Mouse (Mus musculus): ENCODE data around the gene Tceanc2. TPM values are rescaled to one million over a fixed set of nuclear protein-coding genes. Genes with fewer than 3 reads are reported as not detected.

Tceanc2 gene
- polyA plus RNA-seq, 1 experiment from 2014 or later, result 20.1 TPM

GRCm38 (mm10) chr4:107178182-107178829 is 610 bp downstream of the Tceanc2 start, which contains the start of gene Tmem59:
Gene Tmem59, plus strand, starts transcription at chr4:107178399.
- Histone ChIP-seq H3K4me1 (replicated peaks) (peaks cover 30% of the 10 kb centered on the region), H3K36me3 (peaks cover 16% of the 10 kb centered on the region; the same call in 1 of the 2 replicates), H3K9me3 (replicated peaks) (no peaks in the 10 kb centered on the region), H3K9ac (peak within 1 kb of the TSS; percentile 69), H3K27ac (peak within 1 kb of the TSS; percentile 97), H3K4me3 (peak within 1 kb of the TSS; percentile 90), H3K4me2 (peak within 1 kb of the TSS; percentile 75), H3K27me3 (no peaks in the 10 kb centered on the region)
- WGBS, result under 1% methylated on average over 49 of the region's 49 CpGs
- ATAC-seq (replicated peaks; ENCODE audit: insufficient number of reproducible peaks, insufficient read depth, low FRiP score, low read depth), result peak; percentile 93

GRCm38 (mm10) chr4:107177506-107177905 is 1.4 kb downstream of the Tceanc2 start:
- Histone ChIP-seq H3K4me2 (peak overlapping the region; percentile 75), H3K9me3 (replicated peaks) (no peaks in the 10 kb centered on the region), H3K4me3 (peak overlapping the region; percentile 90), H3K4me1 (replicated peaks) (peaks cover 25% of the 10 kb centered on the region), H3K9ac (peak overlapping the region; percentile 69), H3K27me3 (no peaks in the 10 kb centered on the region), H3K36me3 (peaks cover 24% of the 10 kb centered on the region; the same call in 1 of the 2 replicates), H3K27ac (peak overlapping the region; percentile 97)
- 36% methylated on average over 11 of the region's 11 CpGs for WGBS
- no peak for ATAC-seq (replicated peaks; ENCODE audit: insufficient number of reproducible peaks, insufficient read depth, low FRiP score, low read depth)

- no peak overlapping the region for H3K4me2 ChIP-seq
- peaks cover 13% of the 10 kb centered on the region; the same call in 1 of the 2 replicates for H3K36me3 ChIP-seq
- H3K9ac ChIP-seq, result no peak overlapping the region
- 80% methylated on average over 5 of the region's 5 CpGs for WGBS
- H3K4me1 ChIP-seq (replicated peaks), result no peaks in the 10 kb centered on the region
- no peak overlapping the region for H3K4me3 ChIP-seq
- H3K27me3 ChIP-seq, result no peaks in the 10 kb centered on the region
- no peaks in the 10 kb centered on the region for H3K9me3 ChIP-seq (replicated peaks)
- no peak overlapping the region for H3K27ac ChIP-seq
- no peak for ATAC-seq (replicated peaks; ENCODE audit: insufficient number of reproducible peaks, insufficient read depth, low FRiP score, low read depth)
These were observed 11.1 kb downstream of the Tceanc2 start for GRCm38 (mm10) chr4:107167798-107168197.

GRCm38 (mm10) chr4:107166700-107167099 is 12.2 kb downstream of the Tceanc2 start:
- Histone ChIP-seq H3K4me3 (no peak overlapping the region), H3K36me3 (peaks cover 10% of the 10 kb centered on the region; the same call in 1 of the 2 replicates), H3K9me3 (replicated peaks) (no peaks in the 10 kb centered on the region), H3K27me3 (no peaks in the 10 kb centered on the region), H3K4me2 (no peak overlapping the region), H3K9ac (no peak overlapping the region), H3K27ac (no peak overlapping the region), H3K4me1 (replicated peaks) (no peaks in the 10 kb centered on the region)
- no peak for ATAC-seq (replicated peaks; ENCODE audit: insufficient number of reproducible peaks, insufficient read depth, low FRiP score, low read depth)
- 67% methylated on average over 5 of the region's 5 CpGs for WGBS

- WGBS, result 38% methylated on average over 9 of the region's 9 CpGs
- H3K27ac ChIP-seq, result no peak overlapping the region
- no peaks in the 10 kb centered on the region for H3K4me1 ChIP-seq (replicated peaks)
- H3K9ac ChIP-seq, result no peak overlapping the region
- no peak; the same call in 1 of the 2 replicates for ATAC-seq (replicated peaks; ENCODE audit: insufficient number of reproducible peaks, insufficient read depth, low FRiP score, low read depth)
- no peaks in the 10 kb centered on the region for H3K27me3 ChIP-seq
- H3K4me2 ChIP-seq, result no peak overlapping the region
- H3K4me3 ChIP-seq, result no peak overlapping the region
- peaks cover 14% of the 10 kb centered on the region; the same call in 1 of the 2 replicates for H3K36me3 ChIP-seq
- no peaks in the 10 kb centered on the region for H3K9me3 ChIP-seq (replicated peaks)
These were observed 14.9 kb downstream of the Tceanc2 start for GRCm38 (mm10) chr4:107163756-107164587.

- peaks cover 14% of the 10 kb centered on the region; the same call in 1 of the 2 replicates for H3K36me3 ChIP-seq
- ATAC-seq (replicated peaks; ENCODE audit: insufficient number of reproducible peaks, insufficient read depth, low FRiP score, low read depth), result no peak
- H3K27me3 ChIP-seq, result no peaks in the 10 kb centered on the region
- no peaks in the 10 kb centered on the region for H3K9me3 ChIP-seq (replicated peaks)
- H3K4me3 ChIP-seq, result no peak overlapping the region
- WGBS, result 82% methylated on average over 10 of the region's 10 CpGs
- no peak overlapping the region for H3K4me2 ChIP-seq
- H3K9ac ChIP-seq, result no peak overlapping the region
- H3K4me1 ChIP-seq (replicated peaks), result no peaks in the 10 kb centered on the region
- H3K27ac ChIP-seq, result no peak overlapping the region
These were observed 15.6 kb downstream of the Tceanc2 start for GRCm38 (mm10) chr4:107163341-107163740.

GRCm38 (mm10) chr4:107160181-107160580 is 18.7 kb downstream of the Tceanc2 start:
- Histone ChIP-seq H3K4me3 (no peak overlapping the region), H3K9me3 (replicated peaks) (no peaks in the 10 kb centered on the region), H3K36me3 (peaks cover 14% of the 10 kb centered on the region), H3K9ac (no peak overlapping the region), H3K4me2 (no peak overlapping the region), H3K27me3 (no peaks in the 10 kb centered on the region), H3K4me1 (replicated peaks) (0 out of 2 replicates have a peak, but pooled peaks cover 3% of the 10 kb centered on the region), H3K27ac (no peak overlapping the region)
- 80% methylated on average over 8 of the region's 8 CpGs for WGBS
- ATAC-seq (replicated peaks; ENCODE audit: insufficient number of reproducible peaks, insufficient read depth, low FRiP score, low read depth), result no peak

GRCm38 (mm10) chr4:107159166-107159773 is 19.6 kb downstream of the Tceanc2 start:
- Histone ChIP-seq H3K4me2 (no peak overlapping the region), H3K27ac (no peak overlapping the region), H3K4me1 (replicated peaks) (0 out of 2 replicates have a peak, but pooled peaks cover 3% of the 10 kb centered on the region), H3K27me3 (no peaks in the 10 kb centered on the region), H3K36me3 (peaks cover 9% of the 10 kb centered on the region; the same call in 1 of the 2 replicates), H3K4me3 (no peak overlapping the region), H3K9me3 (replicated peaks) (no peaks in the 10 kb centered on the region), H3K9ac (no peak overlapping the region)
- no peak for ATAC-seq (replicated peaks; ENCODE audit: insufficient number of reproducible peaks, insufficient read depth, low FRiP score, low read depth)
- 79% methylated on average over 11 of the region's 11 CpGs for WGBS

- no peak overlapping the region for H3K4me2 ChIP-seq
- no peak overlapping the region for H3K9ac ChIP-seq
- peaks cover 9% of the 10 kb centered on the region; the same call in 1 of the 2 replicates for H3K36me3 ChIP-seq
- no peak overlapping the region for H3K27ac ChIP-seq
- 0 out of 2 replicates have a peak, but pooled peaks cover 3% of the 10 kb centered on the region for H3K4me1 ChIP-seq (replicated peaks)
- no peaks in the 10 kb centered on the region for H3K9me3 ChIP-seq (replicated peaks)
- WGBS, result 68% methylated on average over 4 of the region's 4 CpGs
- no peaks in the 10 kb centered on the region for H3K27me3 ChIP-seq
- ATAC-seq (replicated peaks; ENCODE audit: insufficient number of reproducible peaks, insufficient read depth, low FRiP score, low read depth), result no peak
- H3K4me3 ChIP-seq, result no peak overlapping the region
These were observed 21.9 kb downstream of the Tceanc2 start for GRCm38 (mm10) chr4:107156983-107157401.

- no peak overlapping the region for H3K4me3 ChIP-seq
- no peak overlapping the region for H3K9ac ChIP-seq
- no peaks in the 10 kb centered on the region for H3K9me3 ChIP-seq (replicated peaks)
- H3K4me1 ChIP-seq (replicated peaks), result 0 out of 2 replicates have a peak, but pooled peaks cover 3% of the 10 kb centered on the region
- no peak for ATAC-seq (replicated peaks; ENCODE audit: insufficient number of reproducible peaks, insufficient read depth, low FRiP score, low read depth)
- H3K4me2 ChIP-seq, result no peak overlapping the region
- WGBS, result 83% methylated on average over 8 of the region's 8 CpGs
- H3K27me3 ChIP-seq, result no peaks in the 10 kb centered on the region
- H3K36me3 ChIP-seq, result peaks cover 3% of the 10 kb centered on the region; the same call in 1 of the 2 replicates
- no peak overlapping the region for H3K27ac ChIP-seq
These were observed 26.3 kb downstream of the Tceanc2 start for GRCm38 (mm10) chr4:107152571-107152970.

- H3K9me3 ChIP-seq (replicated peaks), result no peaks in the 10 kb centered on the region
- no peak overlapping the region for H3K9ac ChIP-seq
- no peak overlapping the region for H3K27ac ChIP-seq
- no peaks in the 10 kb centered on the region for H3K27me3 ChIP-seq
- H3K4me3 ChIP-seq, result no peak overlapping the region
- 82% methylated on average over 6 of the region's 6 CpGs for WGBS
- no peak for ATAC-seq (replicated peaks; ENCODE audit: insufficient number of reproducible peaks, insufficient read depth, low FRiP score, low read depth)
- H3K36me3 ChIP-seq, result peaks cover 14% of the 10 kb centered on the region
- no peak overlapping the region for H3K4me2 ChIP-seq
- no peaks in the 10 kb centered on the region for H3K4me1 ChIP-seq (replicated peaks)
These were observed 27.9 kb downstream of the Tceanc2 start for GRCm38 (mm10) chr4:107150991-107151390.
